Mouse (Mus musculus) cerebellum, adult 2 months (tissue): ENCODE measurements around the gene Smco2.

Source experiments
- CTCF ChIP-seq: fragments of 200-500 bp; IDR thresholded peaks from 2 replicates; pipeline ENCODE4 v1.5.1; 2011; ENCODE audit warnings: low read depth, mild to moderate bottlenecking, control low read depth, low read length, moderate library complexity, borderline replicate concordance; ENCODE audit not compliant: insufficient read depth
- POLR2A ChIP-seq: fragments of 200-500 bp; IDR thresholded peaks from 2 replicates; pipeline ENCODE4 v1.6.1; 2011; ENCODE audit warnings: low read length, control low read depth, borderline replicate concordance; ENCODE audit not compliant: insufficient read depth

GRCm38 (mm10) chr6:146825487-146825773, 24.5 kb upstream of the Smco2 start:
- TF ChIP-seq CTCF (no peak), POLR2A (no peak)
